Mouse (Mus musculus) cerebellum, adult 2 months (tissue): ENCODE results near the gene Msrb2. TPM values are rescaled to one million over a fixed set of nuclear protein-coding genes. Genes with fewer than 3 reads are reported as not detected.

Experiments used
- DNase-seq, 2 experiments: peaks; one replicate each; pipeline ENCODE4 v3.0.0; 2021
- H3K27ac ChIP-seq: fragments of 200-500 bp; 2 replicates; pipeline ENCODE4 v1.5.1; 2012; ENCODE audit warnings: low read length, control low read depth, inconsistent platforms; ENCODE audit not compliant: insufficient read depth
- H3K27me3 ChIP-seq: fragments of 200-500 bp; 2 replicates; pipeline ENCODE4 v1.6.1; 2012; ENCODE audit warnings: inconsistent platforms, mild to moderate bottlenecking, low read length, moderate library complexity; ENCODE audit not compliant: control insufficient read depth, insufficient read depth
- H3K4me1 ChIP-seq: fragments of 200-500 bp; 2 replicates; pipeline ENCODE4 v1.6.1; 2011; ENCODE audit warnings: low read length; ENCODE audit not compliant: control insufficient read depth, insufficient read depth
- H3K4me3 ChIP-seq: fragments of 200-500 bp; replicated peaks from 2 replicates; pipeline ENCODE3; 2011; ENCODE audit warnings: mild to moderate bottlenecking, low read depth, low read length, control low read depth; ENCODE audit not compliant: insufficient read depth
- CTCF ChIP-seq: fragments of 200-500 bp; IDR thresholded peaks from 2 replicates; pipeline ENCODE4 v1.5.1; 2011; ENCODE audit warnings: low read depth, mild to moderate bottlenecking, control low read depth, low read length, moderate library complexity, borderline replicate concordance; ENCODE audit not compliant: insufficient read depth
- POLR2A ChIP-seq: fragments of 200-500 bp; IDR thresholded peaks from 2 replicates; pipeline ENCODE4 v1.6.1; 2011; ENCODE audit warnings: low read length, control low read depth, borderline replicate concordance; ENCODE audit not compliant: insufficient read depth
- WGBS: fragments of 180-500 bp; shearing (Covaris S2); methylation state at CpG from one replicate; pipeline ENCODE4 v1.1.7; 2018; 5-methylcytosine and 5-hydroxymethylcytosine counted together
- polyA plus RNA-seq: library from polyadenylated mRNA; depleted of rRNA; stranded (reverse); fragments of >200 nt; gene quantifications from 2 replicates; pipeline ENCODE4 v1.2.3, GENCODE M21; 2012

The Msrb2 gene
- polyA plus RNA-seq, 1 experiment, result 35.4 TPM

DNA sequence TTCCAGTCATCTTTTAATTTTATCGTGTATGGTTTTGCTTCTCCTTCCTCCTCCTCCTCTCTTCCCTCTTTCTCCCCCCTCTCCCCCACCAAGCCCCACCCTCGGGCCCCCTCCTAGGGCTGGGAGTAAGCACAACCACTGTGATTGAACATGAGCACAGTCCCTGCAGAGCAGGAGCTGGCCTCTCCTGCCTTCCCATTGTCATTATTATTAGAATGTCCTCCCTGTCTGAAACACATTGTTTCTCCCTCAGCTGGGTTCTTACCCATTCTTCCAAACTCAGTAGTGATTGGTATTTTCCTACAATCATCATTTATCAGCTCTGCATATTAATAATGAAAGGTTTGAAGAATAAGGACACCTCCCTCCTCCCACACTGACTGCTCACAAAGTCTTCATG, 9.7 kb downstream of the Msrb2 start:
- no peak overlapping the region for H3K4me3 ChIP-seq
- H3K27ac ChIP-seq, result no peak overlapping the region
- WGBS, result 4% methylated on average over 2 of the region's 2 CpGs
- no peaks in the 10 kb centered on the region for H3K4me1 ChIP-seq
- no peak for DNase-seq
- no peaks in the 10 kb centered on the region for H3K27me3 ChIP-seq
- TF ChIP-seq CTCF, result no peak
- no peak for TF ChIP-seq POLR2A

DNA sequence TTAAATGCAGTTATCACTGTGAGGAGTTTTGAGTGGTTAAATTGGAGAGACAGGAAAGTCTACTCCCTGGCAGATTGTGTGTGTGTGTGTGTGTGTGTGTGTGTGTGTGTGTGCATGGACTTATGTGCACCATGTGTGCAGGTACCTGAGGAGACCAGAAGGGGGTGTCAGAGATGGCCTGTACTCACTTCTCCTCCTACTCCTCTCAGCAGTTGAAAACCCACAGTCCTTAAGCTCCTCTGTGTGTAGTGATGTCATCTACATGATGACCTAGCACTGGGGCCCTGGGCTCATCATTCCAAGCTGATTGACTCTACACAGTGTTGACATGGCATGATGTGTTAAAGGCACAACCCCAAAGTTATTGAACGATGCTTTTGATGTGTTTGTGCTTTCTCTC, 11.0 kb downstream of the Msrb2 start:
- TF ChIP-seq POLR2A (no peak), CTCF (no peak)
- H3K27me3 ChIP-seq, result no peaks in the 10 kb centered on the region

DNA sequence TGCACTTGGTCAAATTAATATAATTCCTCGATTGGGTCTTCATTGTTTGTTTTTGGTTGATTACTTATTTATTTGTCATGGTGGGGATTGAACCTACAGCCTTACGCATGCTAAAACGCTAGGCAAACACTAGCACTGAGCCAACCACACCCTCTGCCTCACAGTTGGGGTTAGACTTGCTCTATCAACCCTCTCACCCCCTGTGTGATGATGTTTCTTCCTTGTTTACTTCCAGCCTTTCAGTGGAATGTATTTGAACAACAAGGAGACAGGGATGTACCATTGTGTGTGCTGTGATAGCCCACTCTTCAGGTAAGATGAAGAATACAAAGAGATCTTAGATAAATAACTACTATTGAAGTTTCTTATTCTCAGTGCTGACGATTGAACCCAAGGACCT, 11.8 kb downstream of the Msrb2 start:
- H3K27me3 ChIP-seq, result no peaks in the 10 kb centered on the region
- TF ChIP-seq CTCF (no peak), POLR2A (no peak)
- H3K4me1 ChIP-seq, result no peaks in the 10 kb centered on the region
- DNase-seq, result no peak
- H3K27ac ChIP-seq, result no peak overlapping the region
- H3K4me3 ChIP-seq, result no peak overlapping the region
- WGBS, result 62% methylated on average over 4 of the region's 4 CpGs

More for the DNA sequence above, 11.0 kb downstream of the Msrb2 start:
- WGBS, result 96% methylated on average over 1 of the region's 1 CpGs
- DNase-seq, result no peak
- H3K27ac ChIP-seq, result no peak overlapping the region
- no peak overlapping the region for H3K4me3 ChIP-seq
- H3K4me1 ChIP-seq, result no peaks in the 10 kb centered on the region

DNA sequence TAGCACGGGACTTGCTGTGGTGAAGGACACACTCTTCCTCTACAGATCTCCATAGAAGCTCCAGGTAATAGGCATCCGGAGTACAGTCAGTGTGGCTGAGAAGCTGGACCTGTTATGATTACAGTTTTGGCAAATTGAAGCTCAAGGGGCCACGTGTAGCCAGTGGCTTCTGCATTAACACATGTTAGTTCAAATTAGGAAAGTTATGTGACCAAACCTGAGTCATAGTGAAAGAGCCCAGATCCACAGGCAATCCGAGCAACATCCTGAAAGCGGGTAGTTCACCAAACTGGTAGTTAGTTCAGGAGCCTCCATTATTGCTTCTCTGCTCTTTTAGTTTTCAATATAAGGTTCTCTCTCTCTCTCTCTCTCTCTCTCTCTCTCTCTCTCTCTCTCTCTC, 14.5 kb downstream of the Msrb2 start:
- no peak for DNase-seq
- TF ChIP-seq CTCF (no peak), POLR2A (no peak)

DNA sequence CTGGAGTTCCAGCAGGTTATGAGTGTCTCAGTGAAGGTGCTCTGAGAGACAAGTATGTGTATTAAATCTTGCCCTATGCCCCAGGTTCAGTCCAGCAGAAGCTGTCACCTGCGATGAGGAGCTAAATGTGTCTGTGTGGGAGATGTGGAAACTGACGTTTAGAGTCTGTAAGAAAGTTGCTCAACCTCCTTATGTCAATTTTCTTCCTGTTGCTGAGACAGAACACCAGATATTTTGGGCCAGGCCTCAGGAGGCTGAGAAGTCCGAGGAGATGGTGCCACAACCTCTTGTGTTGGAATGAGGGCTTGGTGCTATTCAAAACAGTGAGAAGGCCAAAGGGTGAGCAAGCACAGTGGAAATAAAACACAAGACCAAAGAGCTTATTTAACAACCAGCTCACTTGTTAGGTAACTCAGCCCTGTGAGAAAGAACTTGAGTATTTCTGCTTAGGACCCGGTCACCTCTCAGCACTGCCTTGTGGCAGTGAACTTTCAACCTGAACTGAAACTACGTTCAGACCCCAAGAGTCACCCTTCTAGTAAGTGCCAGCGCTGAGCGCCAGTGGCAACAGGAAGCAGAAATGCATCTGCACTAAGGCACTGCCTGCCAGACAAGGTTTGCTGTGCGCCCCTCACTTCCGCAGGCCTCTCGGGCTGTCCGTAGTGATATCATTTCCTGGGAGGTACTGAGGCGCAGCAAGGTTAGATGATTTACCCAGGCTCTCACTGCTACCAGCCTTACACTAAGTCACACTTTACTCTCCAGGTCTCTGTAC, 17.3 kb downstream of the Msrb2 start:
- WGBS, result 89% methylated on average over 12 of the region's 12 CpGs
- H3K4me1 ChIP-seq, result no peaks in the 10 kb centered on the region
- DNase-seq, result no peak
- no peak overlapping the region for H3K27ac ChIP-seq
- TF ChIP-seq POLR2A (no peak), CTCF (no peak)
- no peaks in the 10 kb centered on the region for H3K27me3 ChIP-seq
- H3K4me3 ChIP-seq, result no peak overlapping the region

More for the DNA sequence above, 14.5 kb downstream of the Msrb2 start:
- Histone ChIP-seq H3K27me3 (no peaks in the 10 kb centered on the region), H3K27ac (no peak overlapping the region), H3K4me1 (no peaks in the 10 kb centered on the region), H3K4me3 (no peak overlapping the region)
- WGBS, result 85% methylated on average over 5 of the region's 5 CpGs

DNA sequence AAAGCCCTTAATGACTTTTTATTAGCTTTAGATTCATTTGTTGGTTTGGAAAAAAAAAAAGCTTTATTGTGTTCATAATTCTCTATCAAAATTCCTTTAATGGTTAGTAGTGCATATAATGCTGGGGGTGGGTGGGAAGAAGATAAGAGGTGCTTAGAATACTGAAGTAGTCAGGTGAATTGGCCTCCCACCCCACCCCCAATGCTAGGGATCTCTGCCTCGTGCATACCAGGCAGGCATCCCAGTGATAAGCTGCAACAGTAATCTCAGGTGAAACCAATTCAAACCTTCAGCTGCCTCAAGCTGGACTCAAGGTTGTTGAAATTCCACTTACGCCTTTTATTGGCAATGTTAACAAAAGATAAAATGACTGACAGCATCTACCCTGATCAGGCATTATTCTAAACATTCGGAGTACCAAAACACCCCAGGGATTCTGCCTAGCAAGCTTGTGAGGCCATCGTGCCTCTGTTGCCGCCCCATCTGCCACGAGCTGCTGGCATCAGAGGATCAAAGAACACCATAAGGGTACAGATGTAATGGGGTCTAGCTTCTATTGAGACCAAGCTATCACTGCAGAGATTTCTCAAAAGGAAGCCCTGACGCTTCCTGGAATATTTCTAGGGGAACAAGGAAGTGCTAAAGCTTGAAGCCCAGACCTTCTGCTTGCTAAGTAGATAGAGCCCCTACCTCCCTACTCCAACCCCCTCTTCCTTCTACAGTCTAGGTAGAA, 19.3 kb downstream of the Msrb2 start:
- 37% methylated on average over 7 of the region's 7 CpGs for WGBS

DNA sequence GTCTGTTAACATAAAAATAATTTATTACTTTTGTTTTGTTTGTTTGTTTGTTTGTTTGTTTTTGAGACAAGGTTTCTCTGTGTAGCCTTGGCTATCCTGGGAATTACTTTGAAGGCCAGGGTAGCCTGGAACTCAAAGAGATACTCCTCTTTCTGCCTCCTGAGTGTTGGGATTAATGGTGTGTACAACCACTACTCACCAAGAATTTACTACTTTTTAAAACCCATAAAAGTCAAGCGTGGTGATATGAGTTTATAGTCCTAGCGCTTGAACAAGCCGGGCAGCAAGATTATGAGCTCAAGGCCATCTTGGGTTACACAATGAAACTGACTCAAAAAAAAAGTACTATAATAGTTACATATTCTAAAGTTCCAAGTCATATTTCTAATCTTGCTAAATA, 20.4 kb downstream of the Msrb2 start:
- 98% methylated on average over 3 of the region's 3 CpGs for WGBS
- no peak for DNase-seq
- TF ChIP-seq CTCF, result no peak
- no peak for TF ChIP-seq POLR2A
- H3K27me3 ChIP-seq, result no peaks in the 10 kb centered on the region
- H3K4me1 ChIP-seq, result no peaks in the 10 kb centered on the region
- no peak overlapping the region for H3K27ac ChIP-seq
- H3K4me3 ChIP-seq, result no peak overlapping the region

More for the DNA sequence above, 19.3 kb downstream of the Msrb2 start:
- no peaks in the 10 kb centered on the region for H3K4me1 ChIP-seq
- H3K27me3 ChIP-seq, result no peaks in the 10 kb centered on the region
- no peak overlapping the region for H3K4me3 ChIP-seq
- TF ChIP-seq CTCF (no peak), POLR2A (no peak)
- DNase-seq, result no peak
- H3K27ac ChIP-seq, result no peak overlapping the region

DNA sequence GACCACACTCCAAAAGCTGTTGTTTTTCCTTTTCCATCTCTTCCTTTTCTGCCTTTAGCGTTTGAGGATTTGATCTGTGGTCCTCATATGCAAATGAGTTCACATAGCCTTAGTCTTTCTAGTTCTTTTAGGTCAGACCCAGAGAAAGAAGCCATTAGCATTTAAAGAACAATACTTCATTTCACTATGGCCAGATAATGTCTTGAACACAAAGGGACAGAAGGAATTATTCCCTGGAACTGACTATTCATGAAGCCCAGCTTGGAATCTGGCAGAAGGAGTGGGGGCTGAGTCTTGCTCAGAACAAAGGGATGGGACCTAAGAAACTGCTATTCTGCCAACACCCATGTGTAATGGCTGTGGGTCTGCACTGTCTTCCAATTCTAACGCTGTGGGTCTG, 21.6 kb downstream of the Msrb2 start:
- DNase-seq, result no peak
- 12% methylated on average over 2 of the region's 2 CpGs for WGBS
- no peaks in the 10 kb centered on the region for H3K4me1 ChIP-seq
- TF ChIP-seq CTCF, result no peak
- no peak for TF ChIP-seq POLR2A
- H3K4me3 ChIP-seq, result no peak overlapping the region
- H3K27ac ChIP-seq, result no peak overlapping the region
- no peaks in the 10 kb centered on the region for H3K27me3 ChIP-seq
